Mouse (Mus musculus) neural tube, embryonic 13.5 days (tissue): ENCODE data around the gene Eya2. TPM values are rescaled to one million over a fixed set of nuclear protein-coding genes. Genes with fewer than 3 reads are reported as not detected.
A peak's percentile ranks its signal among the peaks of the same experiment; 100 is the strongest.

Experiments used
- ATAC-seq: fragments of 200-750 bp; cut with Nextera tagmentation; 2 replicates; pipeline ENCODE4 v1.8.0; 2017; ENCODE audit warnings: low read depth, mild to moderate bottlenecking, moderate TSS enrichment, moderate library complexity
- H3K27ac ChIP-seq: fragments of 300-500 bp; sonication (generic); replicated peaks from 2 replicates; pipeline ENCODE4 v1.5.1; 2015; ENCODE audit warnings: moderate library complexity, mild to moderate bottlenecking, inconsistent platforms
- H3K27me3 ChIP-seq: fragments of 300-500 bp; sonication (generic); 2 replicates; pipeline ENCODE4 v1.6.1; 2015; ENCODE audit warnings: mild to moderate bottlenecking, inconsistent platforms
- H3K36me3 ChIP-seq: fragments of 300-500 bp; sonication (generic); 2 replicates; pipeline ENCODE4 v1.6.1; 2015; ENCODE audit warnings: mild to moderate bottlenecking, inconsistent platforms
- H3K4me1 ChIP-seq: fragments of 300-500 bp; sonication (generic); replicated peaks from 2 replicates; pipeline ENCODE4 v1.6.1; 2015; ENCODE audit warnings: inconsistent platforms
- H3K4me2 ChIP-seq: fragments of 300-500 bp; sonication (generic); 2 replicates; pipeline ENCODE4 v1.6.1; 2015; ENCODE audit warnings: inconsistent platforms, mild to moderate bottlenecking, moderate library complexity
- H3K4me3 ChIP-seq: fragments of 300-500 bp; sonication (generic); 2 replicates; pipeline ENCODE4 v1.5.1; 2015; ENCODE audit warnings: mild to moderate bottlenecking, inconsistent platforms
- H3K9ac ChIP-seq: fragments of 300-500 bp; sonication (generic); 2 replicates; pipeline ENCODE4 v1.6.1; 2015; ENCODE audit warnings: moderate library complexity, mild to moderate bottlenecking, inconsistent platforms
- H3K9me3 ChIP-seq: fragments of 300-500 bp; sonication (generic); 2 replicates; pipeline ENCODE4 v1.6.1; 2016; ENCODE audit warnings: inconsistent platforms
- WGBS: fragments of 180-500 bp; shearing (Covaris S2); methylation state at CpG from one replicate; pipeline ENCODE4 v1.1.7; 2015; 5-methylcytosine and 5-hydroxymethylcytosine counted together
- polyA plus RNA-seq: library from polyadenylated mRNA; unstranded; fragments of >200 nt; fragmentation: Nextera tagmentation; extraction: Ambion mirVana; gene quantifications from 2 replicates; pipeline ENCODE4 v1.2.1, GENCODE M21; 2015

The Eya2 gene
- polyA plus RNA-seq, 1 experiment from 2014 or later, result 18.2 TPM

DNA sequence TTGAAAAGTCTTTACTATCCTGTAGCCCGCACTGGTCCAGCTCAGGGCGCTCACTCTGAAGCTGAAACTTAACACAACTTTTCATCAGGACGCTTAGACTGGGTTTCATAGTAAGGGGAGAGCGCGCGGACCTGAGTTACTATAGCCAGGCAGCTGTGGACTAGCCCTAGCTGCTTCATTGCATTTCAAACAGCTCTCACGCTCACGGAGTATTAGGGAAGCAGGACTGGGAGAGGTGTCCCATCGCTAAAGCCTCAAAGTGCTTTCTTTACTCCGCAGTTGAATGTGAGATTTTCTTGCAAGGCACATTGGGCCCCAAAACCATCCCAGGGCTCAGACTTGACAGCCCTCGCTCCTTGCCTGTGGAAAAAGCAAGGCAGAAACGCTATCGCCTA is 841 bp downstream of the Eya2 start:
- H3K27ac ChIP-seq, result peak overlapping the region; percentile 76
- H3K4me2 ChIP-seq, result peak overlapping the region; percentile 93
- no peak; the same call in 1 of the 2 replicates for ATAC-seq
- no peaks in the 10 kb centered on the region for H3K36me3 ChIP-seq
- 3% methylated on average over 13 of the region's 13 CpGs for WGBS
- peak overlapping the region; percentile 87 for H3K9ac ChIP-seq
- H3K9me3 ChIP-seq, result no peaks in the 10 kb centered on the region
- peaks cover 60% of the 10 kb centered on the region for H3K4me1 ChIP-seq
- H3K27me3 ChIP-seq, result peaks cover 12% of the 10 kb centered on the region; the same call in 1 of the 2 replicates
- H3K4me3 ChIP-seq, result peak overlapping the region; percentile 66

- peaks cover 65% of the 10 kb centered on the region for H3K4me1 ChIP-seq
- 11% methylated on average over 11 of the region's 11 CpGs for WGBS
- ATAC-seq, result no peak
- peak overlapping the region; percentile 87 for H3K9ac ChIP-seq
- H3K36me3 ChIP-seq, result no peaks in the 10 kb centered on the region
- H3K27me3 ChIP-seq, result peaks cover 12% of the 10 kb centered on the region; the same call in 1 of the 2 replicates
- peak overlapping the region; percentile 76 for H3K27ac ChIP-seq
- peak overlapping the region; percentile 93 for H3K4me2 ChIP-seq
- H3K9me3 ChIP-seq, result no peaks in the 10 kb centered on the region
- peak overlapping the region; percentile 66 for H3K4me3 ChIP-seq
Measured at GRCm38 (mm10) chr2:165596141-165596540, 1.3 kb downstream of the Eya2 start.

DNA sequence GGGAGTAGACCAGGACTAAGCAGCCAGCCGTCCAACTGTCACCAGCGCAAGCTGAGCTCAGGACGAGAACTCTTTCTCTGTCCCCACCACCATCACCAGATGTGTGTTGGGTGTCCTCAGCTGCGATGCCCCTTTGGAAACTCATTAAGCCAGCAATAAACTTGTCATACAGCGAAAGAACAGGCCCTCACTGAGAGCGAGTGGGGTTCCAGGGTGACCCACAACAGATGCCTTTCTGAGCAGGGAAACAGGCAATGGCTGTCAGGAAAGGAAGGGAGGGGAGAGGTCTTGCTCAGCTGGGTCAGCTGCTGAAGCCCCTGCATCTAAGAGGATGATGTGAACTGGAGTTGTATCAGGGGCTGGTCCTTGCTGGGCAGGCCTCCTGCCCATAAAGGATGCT is 2.7 kb downstream of the Eya2 start:
- H3K4me1 ChIP-seq, result peaks cover 77% of the 10 kb centered on the region
- H3K27me3 ChIP-seq, result peaks cover 12% of the 10 kb centered on the region; the same call in 1 of the 2 replicates
- peak overlapping the region; percentile 56 for H3K9ac ChIP-seq
- peak overlapping the region; percentile 6; the same call in 1 of the 2 replicates for H3K4me3 ChIP-seq
- H3K4me2 ChIP-seq, result peak overlapping the region; percentile 93
- no peaks in the 10 kb centered on the region for H3K9me3 ChIP-seq
- WGBS, result 19% methylated on average over 6 of the region's 6 CpGs
- peak; percentile 23; the same call in 1 of the 2 replicates for ATAC-seq
- H3K27ac ChIP-seq, result peak overlapping the region; percentile 69
- H3K36me3 ChIP-seq, result no peaks in the 10 kb centered on the region

- Histone ChIP-seq H3K27me3 (peaks cover 12% of the 10 kb centered on the region; the same call in 1 of the 2 replicates), H3K4me2 (peak overlapping the region; percentile 93), H3K9me3 (no peaks in the 10 kb centered on the region), H3K27ac (peak overlapping the region; percentile 69), H3K9ac (peak overlapping the region; percentile 56; the same call in 1 of the 2 replicates), H3K4me3 (no peak overlapping the region), H3K4me1 (peaks cover 77% of the 10 kb centered on the region), H3K36me3 (no peaks in the 10 kb centered on the region)
- 62% methylated on average over 5 of the region's 5 CpGs for WGBS
- ATAC-seq, result no peak
Measured at GRCm38 (mm10) chr2:165598139-165598538, 3.3 kb downstream of the Eya2 start.

GRCm38 (mm10) chr2:165599566-165599965 is 4.7 kb downstream of the Eya2 start:
- H3K27me3 ChIP-seq, result peaks cover 8% of the 10 kb centered on the region; the same call in 1 of the 2 replicates
- ATAC-seq, result no peak
- H3K9ac ChIP-seq, result no peak overlapping the region
- H3K36me3 ChIP-seq, result no peaks in the 10 kb centered on the region
- H3K9me3 ChIP-seq, result no peaks in the 10 kb centered on the region
- whole genome bisulfite sequencing, result 66% methylated on average over 13 of the region's 13 CpGs
- H3K4me2 ChIP-seq, result no peak overlapping the region
- H3K4me1 ChIP-seq, result peaks cover 86% of the 10 kb centered on the region
- no peak overlapping the region for H3K27ac ChIP-seq
- H3K4me3 ChIP-seq, result no peak overlapping the region

DNA sequence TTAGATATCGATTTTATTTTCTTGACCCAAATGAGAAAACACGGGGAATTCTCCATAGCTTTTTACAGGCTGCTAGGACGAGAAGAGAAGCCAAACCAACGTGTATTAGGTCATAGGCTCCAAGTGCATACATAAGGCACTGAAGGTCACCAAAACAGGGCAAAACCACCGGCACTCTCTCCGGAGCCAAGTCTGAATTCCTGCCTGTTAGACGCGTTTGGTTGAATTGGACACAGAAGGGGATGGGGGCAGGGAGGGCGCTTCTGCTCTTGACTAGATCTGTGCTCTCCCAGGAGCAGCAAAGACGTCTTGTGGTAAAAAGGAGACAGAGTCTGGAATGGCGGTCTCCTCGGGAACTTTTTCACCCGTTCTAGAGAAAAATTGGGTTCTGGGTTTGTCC is 6.1 kb downstream of the Eya2 start:
- no peak for ATAC-seq
- H3K27me3 ChIP-seq, result no peaks in the 10 kb centered on the region
- no peak overlapping the region for H3K27ac ChIP-seq
- H3K36me3 ChIP-seq, result no peaks in the 10 kb centered on the region
- H3K4me2 ChIP-seq, result peak overlapping the region; percentile 7; the same call in 1 of the 2 replicates
- H3K9me3 ChIP-seq, result no peaks in the 10 kb centered on the region
- H3K4me3 ChIP-seq, result no peak overlapping the region
- H3K4me1 ChIP-seq, result peaks cover 79% of the 10 kb centered on the region
- WGBS, result 48% methylated on average over 13 of the region's 13 CpGs
- no peak overlapping the region for H3K9ac ChIP-seq

DNA sequence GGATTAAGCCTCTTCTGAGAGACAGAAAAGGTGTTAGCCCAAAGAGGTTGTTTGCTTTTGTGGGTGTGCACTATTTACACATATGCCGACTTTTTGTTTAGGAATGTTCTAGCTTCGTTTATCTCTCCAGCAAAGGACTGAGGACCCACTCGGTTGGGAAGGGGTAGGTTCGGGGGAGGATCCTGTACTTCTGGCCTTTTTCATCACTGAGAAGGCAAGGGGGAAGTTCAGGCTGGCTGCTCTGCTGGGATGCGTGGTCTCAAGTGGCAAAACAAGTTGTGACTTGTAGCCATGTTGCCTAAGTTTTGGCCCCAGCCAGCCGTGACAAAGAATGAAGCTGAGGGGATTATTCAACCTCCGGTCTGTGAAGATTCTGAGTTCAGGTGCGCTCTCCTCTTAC is 6.8 kb downstream of the Eya2 start:
- no peaks in the 10 kb centered on the region for H3K36me3 ChIP-seq
- H3K27ac ChIP-seq, result no peak overlapping the region
- H3K4me2 ChIP-seq, result no peak overlapping the region
- no peak overlapping the region for H3K9ac ChIP-seq
- no peaks in the 10 kb centered on the region for H3K27me3 ChIP-seq
- H3K4me3 ChIP-seq, result no peak overlapping the region
- WGBS, result 72% methylated on average over 8 of the region's 8 CpGs
- peaks cover 80% of the 10 kb centered on the region for H3K4me1 ChIP-seq
- no peak for ATAC-seq
- no peaks in the 10 kb centered on the region for H3K9me3 ChIP-seq

DNA sequence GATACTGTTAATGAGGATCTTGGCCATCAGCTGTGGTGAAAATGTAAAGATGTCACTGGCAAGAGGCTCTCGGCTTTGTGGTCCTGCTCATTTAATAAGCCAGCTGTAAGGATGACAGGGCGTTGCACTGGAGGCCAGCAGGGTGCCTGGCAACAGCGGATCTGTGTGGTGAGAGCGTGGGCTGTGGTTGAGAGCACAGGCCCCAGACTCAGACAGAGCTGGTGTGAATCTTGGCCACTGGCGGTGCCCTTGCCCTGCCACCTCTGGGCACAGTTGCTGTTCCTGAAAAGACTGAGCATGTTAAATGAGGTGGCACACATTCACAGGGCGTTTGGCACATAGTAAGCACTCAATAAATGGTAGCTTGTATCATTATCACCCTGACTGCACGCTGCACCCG is 8.9 kb downstream of the Eya2 start:
- ATAC-seq, result peak; percentile 74
- H3K27me3 ChIP-seq, result no peaks in the 10 kb centered on the region
- 19% methylated on average over 8 of the region's 8 CpGs for WGBS

DNA sequence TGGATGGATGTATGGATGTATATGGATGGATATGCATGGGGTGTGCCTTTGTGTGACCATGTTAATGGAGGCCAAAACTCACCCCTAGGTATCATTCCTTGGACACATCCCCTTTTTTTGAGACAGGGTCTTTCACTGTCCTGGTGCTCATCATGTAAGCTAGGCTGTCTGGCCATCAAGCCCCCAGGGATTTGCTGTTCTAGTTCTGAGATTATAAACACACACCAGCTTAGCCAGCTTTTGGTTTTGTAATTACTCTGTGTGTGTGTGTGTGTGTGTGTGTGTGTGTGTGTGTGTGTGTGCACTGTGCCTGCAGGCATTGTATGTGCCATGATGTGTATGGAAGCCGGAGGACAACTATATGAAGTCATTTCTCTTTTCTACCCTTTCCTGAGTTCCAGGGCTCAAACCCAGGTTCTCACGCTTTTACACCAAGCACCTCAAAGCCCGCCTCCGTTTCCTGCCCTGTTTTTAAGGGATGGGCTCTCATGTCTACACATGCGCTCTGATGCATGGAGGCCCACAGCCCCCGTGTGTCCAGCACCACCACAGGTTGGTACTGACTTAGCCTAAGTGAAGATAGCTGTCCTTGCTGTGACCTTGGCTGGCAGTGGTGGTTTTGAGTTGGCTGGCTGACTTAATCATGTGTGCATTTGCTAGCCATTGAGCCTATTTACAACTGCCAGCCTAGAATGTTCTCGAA is 16.9 kb downstream of the Eya2 start:
- 89% methylated on average over 7 of the region's 7 CpGs for WGBS
- no peak for ATAC-seq
- Histone ChIP-seq H3K4me2 (no peak overlapping the region), H3K4me1 (peaks cover 16% of the 10 kb centered on the region; the same call in 1 of the 2 replicates), H3K4me3 (no peak overlapping the region), H3K36me3 (no peaks in the 10 kb centered on the region), H3K27me3 (no peaks in the 10 kb centered on the region), H3K9ac (no peak overlapping the region), H3K27ac (no peak overlapping the region), H3K9me3 (0 out of 2 replicates have a peak, but pooled peaks cover under 1% of the 10 kb centered on the region)

More for the DNA sequence above, 8.9 kb downstream of the Eya2 start:
- Histone ChIP-seq H3K4me2 (no peak overlapping the region), H3K36me3 (no peaks in the 10 kb centered on the region), H3K27ac (peak overlapping the region; percentile 49; the same call in 1 of the 2 replicates), H3K4me3 (no peak overlapping the region), H3K4me1 (peaks cover 63% of the 10 kb centered on the region), H3K9me3 (no peaks in the 10 kb centered on the region), H3K9ac (no peak overlapping the region)

DNA sequence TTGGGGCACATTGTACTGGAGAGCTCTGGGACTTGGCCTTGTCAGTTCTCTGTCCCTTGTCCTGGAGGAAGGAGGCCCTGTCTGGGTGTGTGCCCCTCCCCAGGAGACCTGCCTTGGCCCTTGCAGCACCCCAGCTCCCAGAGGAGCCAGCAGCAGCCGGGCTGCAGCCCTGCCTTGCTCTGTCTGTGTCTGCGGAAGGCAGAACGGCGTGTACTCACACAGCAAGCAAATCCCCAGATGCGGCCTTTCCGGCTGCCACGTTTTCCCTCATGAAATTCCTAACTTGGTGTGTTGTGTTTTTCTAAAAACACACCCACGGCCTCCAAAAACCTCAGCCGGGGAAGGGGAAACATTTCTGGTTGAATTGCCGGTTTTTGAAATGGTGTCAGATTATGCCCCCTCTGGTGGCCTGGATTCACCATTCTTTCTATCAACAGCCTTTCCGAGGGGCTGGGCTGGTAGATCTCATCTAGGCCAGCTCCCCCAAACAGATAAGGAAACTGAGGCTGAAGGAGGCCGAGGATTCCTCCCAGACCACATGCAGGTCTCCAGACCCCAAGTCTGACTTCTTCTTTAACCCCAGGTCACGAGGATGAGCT is 19.0 kb downstream of the Eya2 start:
- H3K9ac ChIP-seq, result no peak overlapping the region
- H3K27ac ChIP-seq, result 0 out of 2 replicates have a peak overlapping the region, but pooled peaks have one; percentile 13

DNA sequence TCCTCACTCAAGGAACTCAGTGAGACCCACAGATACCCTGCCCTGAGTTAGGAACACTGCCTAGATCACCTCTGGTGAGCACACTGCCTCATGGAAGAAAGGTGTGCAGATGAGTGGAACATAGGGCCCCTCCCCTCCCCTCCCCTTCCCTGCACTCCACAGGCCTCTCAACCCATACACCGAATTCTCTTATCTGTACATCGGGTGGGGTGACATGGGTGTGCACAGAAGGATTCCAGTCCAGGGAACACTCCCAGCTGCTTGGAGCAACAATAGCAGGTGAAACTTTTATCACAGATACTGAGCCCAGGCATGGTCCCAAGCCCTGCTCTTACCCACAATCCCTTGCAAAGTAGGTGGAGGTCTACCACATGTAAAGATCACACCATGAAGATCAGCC is 26.7 kb downstream of the Eya2 start:
- no peak for ATAC-seq
- H3K9ac ChIP-seq, result no peak overlapping the region
- no peaks in the 10 kb centered on the region for H3K36me3 ChIP-seq
- no peaks in the 10 kb centered on the region for H3K27me3 ChIP-seq
- WGBS, result 66% methylated on average over 2 of the region's 2 CpGs
- H3K27ac ChIP-seq, result no peak overlapping the region
- H3K4me1 ChIP-seq, result peaks cover 17% of the 10 kb centered on the region
- no peak overlapping the region for H3K4me2 ChIP-seq
- 0 out of 2 replicates have a peak, but pooled peaks cover 3% of the 10 kb centered on the region for H3K9me3 ChIP-seq
- no peak overlapping the region for H3K4me3 ChIP-seq

More for the DNA sequence above, 19.0 kb downstream of the Eya2 start:
- no peak overlapping the region for H3K4me2 ChIP-seq
- peaks cover 15% of the 10 kb centered on the region; the same call in 1 of the 2 replicates for H3K4me1 ChIP-seq
- no peaks in the 10 kb centered on the region for H3K27me3 ChIP-seq
- WGBS, result 65% methylated on average over 13 of the region's 13 CpGs
- 0 out of 2 replicates have a peak, but pooled peaks cover 3% of the 10 kb centered on the region for H3K9me3 ChIP-seq
- no peak for ATAC-seq
- no peaks in the 10 kb centered on the region for H3K36me3 ChIP-seq
- H3K4me3 ChIP-seq, result no peak overlapping the region

DNA sequence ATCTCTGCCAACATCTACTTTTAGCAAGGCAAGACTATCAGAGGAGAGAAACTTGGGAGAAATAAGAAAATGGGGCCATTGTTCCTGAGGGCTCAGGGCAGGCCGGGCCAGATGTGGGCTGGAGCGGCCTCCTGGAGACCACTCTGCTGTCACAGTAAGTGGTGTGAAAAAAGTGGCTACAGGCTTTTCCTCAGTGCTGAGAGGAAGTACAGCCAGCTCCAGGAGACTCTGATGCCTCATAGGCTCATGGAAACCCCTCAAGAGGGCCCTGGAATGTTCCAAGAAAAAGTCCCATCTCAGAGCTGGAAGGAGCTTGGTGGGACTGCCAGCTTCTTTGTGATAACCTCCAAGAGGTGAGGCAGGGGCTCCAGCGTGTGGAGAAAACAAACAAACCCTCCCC is 27.8 kb downstream of the Eya2 start:
- H3K27ac ChIP-seq, result peak overlapping the region; percentile 0
- ATAC-seq, result no peak
- WGBS, result 56% methylated on average over 3 of the region's 3 CpGs
- H3K4me2 ChIP-seq, result no peak overlapping the region
- H3K36me3 ChIP-seq, result no peaks in the 10 kb centered on the region
- H3K4me1 ChIP-seq, result peaks cover 23% of the 10 kb centered on the region
- 0 out of 2 replicates have a peak overlapping the region, but pooled peaks have one; percentile 0 for H3K9ac ChIP-seq
- no peak overlapping the region for H3K4me3 ChIP-seq
- H3K9me3 ChIP-seq, result no peaks in the 10 kb centered on the region
- H3K27me3 ChIP-seq, result no peaks in the 10 kb centered on the region
